Mouse (Mus musculus) embryonic facial prominence, embryonic 14.5 days (tissue): ENCODE data around the gene Ackr1. TPM values are rescaled to one million over a fixed set of nuclear protein-coding genes. Genes with fewer than 3 reads are reported as not detected.
"Not testable (repeated sequence)": the region's sequence is repeated elsewhere in the genome, so short reads cannot be mapped to it uniquely, and the experiment has no call there.

ENCODE experiments used
- ATAC-seq: fragments of 200-750 bp; cut with Nextera tagmentation; 2 replicates; pipeline ENCODE4 v1.8.0; 2017; ENCODE audit warnings: low read depth, moderate number of reproducible peaks, moderate TSS enrichment
- DNase-seq: peaks from one replicate; pipeline ENCODE4 v3.0.0-alpha.2; 2015; ENCODE audit warnings: low spot score
- H3K27ac ChIP-seq: fragments of 300-500 bp; sonication (generic); replicated peaks from 2 replicates; pipeline ENCODE4 v1.5.1; 2014; ENCODE audit warnings: low read depth, mild to moderate bottlenecking, low read length, moderate library complexity
- H3K27me3 ChIP-seq: fragments of 300-500 bp; sonication (generic); replicated peaks from 2 replicates; pipeline ENCODE4 v1.6.1; 2014; ENCODE audit warnings: low read length; ENCODE audit not compliant: control insufficient read depth, insufficient read depth
- H3K36me3 ChIP-seq: fragments of 300-500 bp; sonication (generic); 2 replicates; pipeline ENCODE4 v1.6.1; 2014; ENCODE audit warnings: low read length, mixed read lengths; ENCODE audit not compliant: control insufficient read depth, insufficient read depth
- H3K4me1 ChIP-seq: fragments of 300-500 bp; sonication (generic); 2 replicates; pipeline ENCODE4 v1.6.1; 2014; ENCODE audit warnings: antibody characterized with exemption, low read length; ENCODE audit not compliant: control insufficient read depth, insufficient read depth
- H3K4me2 ChIP-seq: fragments of 300-500 bp; sonication (generic); 2 replicates; pipeline ENCODE4 v1.6.1; 2014; ENCODE audit warnings: low read depth, mild to moderate bottlenecking, low read length, moderate library complexity, mixed read lengths
- H3K4me3 ChIP-seq: fragments of 300-500 bp; sonication (generic); 2 replicates; pipeline ENCODE4 v1.5.1; 2014; ENCODE audit warnings: low read depth, mild to moderate bottlenecking, low read length
- H3K9ac ChIP-seq: fragments of 300-500 bp; sonication (generic); 2 replicates; pipeline ENCODE4 v1.6.1; 2014; ENCODE audit warnings: low read depth, mild to moderate bottlenecking, low read length, moderate library complexity, mixed read lengths
- H3K9me3 ChIP-seq: fragments of 300-500 bp; sonication (generic); 2 replicates; pipeline ENCODE4 v1.6.1; 2016; ENCODE audit warnings: low read length; ENCODE audit not compliant: control insufficient read depth
- WGBS: fragments of 180-500 bp; shearing (Covaris S2); extraction: QIAGEN DNeasy Blood & Tissue Kit; methylation state at CpG from one replicate; pipeline ENCODE4 v1.1.7; 2014; 5-methylcytosine and 5-hydroxymethylcytosine counted together
- polyA plus RNA-seq: library from polyadenylated mRNA; unstranded; fragments of >200 nt; fragmentation: Nextera tagmentation; extraction: Ambion mirVana; gene quantifications from 2 replicates; pipeline ENCODE4 v1.2.1, GENCODE M21; 2014

Gene Ackr1
- polyA plus RNA-seq, 1 experiment from 2014 or later = 1.6 TPM

- no peak for DNase-seq
- H3K4me2 ChIP-seq = no peak overlapping the region
- no peaks in the 10 kb centered on the region for H3K27me3 ChIP-seq
- 60% methylated on average over 4 of the region's 4 CpGs for WGBS
- no peaks in the 10 kb centered on the region for H3K36me3 ChIP-seq
- no peaks in the 10 kb centered on the region for H3K9me3 ChIP-seq
- H3K4me1 ChIP-seq = no peaks in the 10 kb centered on the region
- ATAC-seq = no peak
- H3K9ac ChIP-seq = no peak overlapping the region
- H3K27ac ChIP-seq = no peak overlapping the region
- H3K4me3 ChIP-seq = no peak overlapping the region
These were observed 8.6 kb downstream of the Ackr1 start for GRCm38 (mm10) chr1:173324961-173325360.

DNA sequence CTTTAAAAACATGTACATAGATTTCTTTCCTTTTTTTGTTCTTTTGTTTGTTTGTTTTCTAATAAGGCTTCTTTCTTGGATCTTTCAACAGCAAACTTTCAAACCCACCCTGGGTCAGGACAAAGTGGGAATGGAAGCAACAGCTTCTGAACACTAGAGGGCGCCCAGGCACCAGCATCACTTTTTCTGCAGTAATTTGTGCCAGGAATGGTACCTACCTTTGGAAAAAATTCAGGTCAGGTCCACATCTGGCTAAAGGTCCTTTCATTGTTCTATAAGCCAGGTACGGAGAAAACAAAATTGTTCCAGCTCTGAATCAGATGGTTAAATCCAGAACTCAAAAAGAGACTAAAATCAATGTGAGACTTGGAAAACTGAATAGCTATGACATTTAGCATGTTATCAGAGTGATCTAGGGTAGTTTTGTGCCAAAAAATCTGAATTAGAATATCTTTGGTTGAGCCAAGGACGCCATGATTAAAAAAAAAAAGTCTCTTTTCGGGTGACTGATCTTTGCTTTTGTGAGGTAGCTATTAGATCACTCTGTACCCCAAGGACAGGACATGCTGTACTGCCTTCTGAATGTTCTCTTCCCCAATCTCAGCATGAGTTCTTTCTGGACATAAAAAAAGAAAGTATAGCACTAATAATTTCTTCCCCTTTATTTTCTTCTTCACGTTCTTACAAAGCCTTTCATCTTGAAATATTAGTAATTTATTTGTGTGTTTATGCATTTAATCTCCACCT is 9.5 kb downstream of the Ackr1 start:
- H3K36me3 ChIP-seq = no peaks in the 10 kb centered on the region
- H3K4me1 ChIP-seq = no peaks in the 10 kb centered on the region
- H3K4me2 ChIP-seq = no peak overlapping the region
- H3K27ac ChIP-seq = no peak overlapping the region
- ATAC-seq (no peak), DNase-seq (no peak)
- 31% methylated on average over 5 of the region's 5 CpGs for WGBS
- no peaks in the 10 kb centered on the region for H3K9me3 ChIP-seq
- H3K4me3 ChIP-seq = no peak overlapping the region
- no peak overlapping the region for H3K9ac ChIP-seq
- no peaks in the 10 kb centered on the region for H3K27me3 ChIP-seq

DNA sequence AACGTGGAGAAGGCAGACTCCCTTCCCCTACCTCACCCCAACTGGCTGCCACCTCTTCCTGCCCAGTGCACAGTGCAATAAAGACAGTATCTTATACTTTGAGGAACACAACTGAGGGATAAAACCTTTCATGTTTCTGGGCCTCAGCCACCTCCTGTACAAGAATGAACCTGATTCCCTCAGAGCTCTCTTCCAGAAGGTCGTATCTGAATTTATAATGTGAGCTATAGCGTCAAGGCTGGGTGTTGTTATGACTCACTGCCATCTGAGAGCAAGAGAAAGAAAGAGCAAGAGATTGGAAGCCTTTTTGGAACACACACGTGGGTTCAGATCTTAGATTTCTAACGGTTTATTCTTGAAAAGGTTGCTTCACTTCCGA is 11.3 kb downstream of the Ackr1 start:
- H3K27me3 ChIP-seq = no peaks in the 10 kb centered on the region
- DNase-seq = no peak
- 72% methylated on average over 6 of the region's 6 CpGs for WGBS
- no peak for ATAC-seq
- no peak overlapping the region for H3K4me3 ChIP-seq
- no peak overlapping the region for H3K9ac ChIP-seq
- no peak overlapping the region for H3K27ac ChIP-seq
- H3K4me2 ChIP-seq = no peak overlapping the region
- H3K36me3 ChIP-seq = no peaks in the 10 kb centered on the region
- H3K4me1 ChIP-seq = no peaks in the 10 kb centered on the region
- no peaks in the 10 kb centered on the region for H3K9me3 ChIP-seq

GRCm38 (mm10) chr1:173321593-173322248 is 11.8 kb downstream of the Ackr1 start:
- Histone ChIP-seq H3K4me3 (no peak overlapping the region), H3K9me3 (no peaks in the 10 kb centered on the region), H3K27ac (no peak overlapping the region), H3K4me2 (no peak overlapping the region), H3K27me3 (no peaks in the 10 kb centered on the region), H3K9ac (no peak overlapping the region), H3K36me3 (no peaks in the 10 kb centered on the region), H3K4me1 (no peaks in the 10 kb centered on the region)
- WGBS = 67% methylated on average over 8 of the region's 8 CpGs
- DNase-seq (no peak), ATAC-seq (no peak)

- Histone ChIP-seq H3K9ac (no peak overlapping the region), H3K36me3 (no peaks in the 10 kb centered on the region), H3K27ac (no peak overlapping the region), H3K4me2 (no peak overlapping the region), H3K27me3 (no peaks in the 10 kb centered on the region), H3K4me1 (no peaks in the 10 kb centered on the region), H3K9me3 (no peaks in the 10 kb centered on the region), H3K4me3 (no peak overlapping the region)
- no peak for DNase-seq
- 89% methylated on average over 2 of the region's 2 CpGs for WGBS
- no peak for ATAC-seq
These were observed 15.5 kb downstream of the Ackr1 start for GRCm38 (mm10) chr1:173317925-173318477.

DNA sequence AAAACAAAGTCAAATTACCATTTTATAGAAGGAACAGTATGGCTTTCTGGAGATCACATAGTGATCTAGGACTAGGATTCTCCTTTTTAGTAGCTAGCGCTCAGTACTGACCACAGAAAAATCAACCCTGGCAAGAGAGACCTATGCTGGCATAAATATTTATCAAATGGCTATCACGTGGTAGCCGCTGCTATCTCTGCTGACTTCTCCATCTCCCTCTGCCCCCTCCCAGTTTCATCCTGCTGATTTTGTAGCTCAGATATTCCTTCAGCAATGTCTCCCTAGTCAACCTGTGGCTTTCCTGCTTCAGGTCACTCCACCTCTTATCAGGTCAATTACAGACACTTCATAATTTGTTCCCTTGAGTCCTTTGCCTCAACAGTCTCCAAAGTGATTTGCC is 17.8 kb downstream of the Ackr1 start:
- no peak for ATAC-seq
- WGBS = 88% methylated on average over 3 of the region's 3 CpGs
- Histone ChIP-seq H3K27ac (no peak overlapping the region), H3K9me3 (no peaks in the 10 kb centered on the region), H3K9ac (no peak overlapping the region), H3K4me2 (no peak overlapping the region), H3K4me3 (no peak overlapping the region), H3K4me1 (no peaks in the 10 kb centered on the region), H3K27me3 (no peaks in the 10 kb centered on the region), H3K36me3 (no peaks in the 10 kb centered on the region)
- no peak for DNase-seq

GRCm38 (mm10) chr1:173313535-173314050 is 20.0 kb downstream of the Ackr1 start:
- not testable (repeated sequence) for H3K9ac ChIP-seq, H3K36me3 ChIP-seq, H3K27ac ChIP-seq, ATAC-seq, DNase-seq, H3K4me3 ChIP-seq, H3K4me1 ChIP-seq, H3K9me3 ChIP-seq, H3K27me3 ChIP-seq, H3K4me2 ChIP-seq
- 70% methylated on average over 7 of the region's 7 CpGs for WGBS

DNA sequence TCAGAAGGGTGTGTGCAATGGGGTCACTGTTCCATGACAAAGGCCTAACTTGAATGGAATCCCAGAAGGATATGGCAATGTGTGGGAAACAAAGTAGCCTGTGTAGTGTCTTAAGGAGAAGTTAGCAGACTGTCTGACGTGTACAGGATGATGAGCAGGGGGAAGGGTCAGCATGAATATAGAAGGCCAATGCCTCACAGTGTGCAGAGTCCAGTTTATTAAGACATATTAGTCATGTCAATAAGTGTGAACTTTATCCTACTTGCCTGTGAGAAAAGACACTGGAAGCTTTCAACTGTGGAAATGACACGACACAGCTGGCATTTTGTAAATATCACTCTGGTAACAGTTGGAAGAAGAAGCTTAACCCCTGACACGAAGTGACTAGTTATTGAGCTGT is 30.8 kb downstream of the Ackr1 start:
- WGBS = 52% methylated on average over 3 of the region's 3 CpGs

More for the DNA sequence above, 30.8 kb downstream of the Ackr1 start:
- not testable (repeated sequence) for H3K9ac ChIP-seq, H3K4me1 ChIP-seq, H3K4me3 ChIP-seq, H3K27me3 ChIP-seq, ATAC-seq, H3K27ac ChIP-seq, H3K9me3 ChIP-seq, H3K4me2 ChIP-seq, H3K36me3 ChIP-seq, DNase-seq
